Mouse (Mus musculus) forebrain, embryonic 13.5 days (tissue): Measurements from ENCODE around the gene Plek. TPM values are rescaled to one million over a fixed set of nuclear protein-coding genes. Genes with fewer than 3 reads are reported as not detected.

ENCODE experiments used
- ATAC-seq: fragments of 200-750 bp; cut with Nextera tagmentation; 2 replicates; pipeline ENCODE4 v1.8.0; 2017
- H3K27ac ChIP-seq: fragments of 300-500 bp; sonication (generic); 2 replicates; pipeline ENCODE4 v1.5.1; 2015; ENCODE audit warnings: inconsistent platforms, mild to moderate bottlenecking, moderate library complexity
- H3K27me3 ChIP-seq: fragments of 300-500 bp; sonication (generic); 2 replicates; pipeline ENCODE4 v1.6.1; 2015; ENCODE audit warnings: mild to moderate bottlenecking, inconsistent platforms
- H3K36me3 ChIP-seq: fragments of 300-500 bp; sonication (generic); 2 replicates; pipeline ENCODE4 v1.6.1; 2015; ENCODE audit warnings: mild to moderate bottlenecking, inconsistent platforms; ENCODE audit not compliant: poor library complexity, severe bottlenecking
- H3K4me1 ChIP-seq: fragments of 300-500 bp; sonication (generic); 2 replicates; pipeline ENCODE4 v1.6.1; 2015; ENCODE audit warnings: inconsistent platforms
- H3K4me2 ChIP-seq: fragments of 300-500 bp; sonication (generic); 2 replicates; pipeline ENCODE4 v1.6.1; 2015; ENCODE audit warnings: inconsistent platforms, mild to moderate bottlenecking, moderate library complexity
- H3K4me3 ChIP-seq: fragments of 300-500 bp; sonication (generic); 2 replicates; pipeline ENCODE4 v1.5.1; 2015; ENCODE audit warnings: mild to moderate bottlenecking, inconsistent platforms
- H3K9ac ChIP-seq: fragments of 300-500 bp; sonication (generic); 2 replicates; pipeline ENCODE4 v1.6.1; 2015; ENCODE audit warnings: mild to moderate bottlenecking, inconsistent platforms
- H3K9me3 ChIP-seq: fragments of 300-500 bp; sonication (generic); replicated peaks from 2 replicates; pipeline ENCODE4 v1.6.1; 2016; ENCODE audit warnings: inconsistent platforms
- WGBS: fragments of 180-500 bp; shearing (Covaris S2); methylation state at CpG from one replicate; pipeline ENCODE4 v1.1.7; 2015; 5-methylcytosine and 5-hydroxymethylcytosine counted together
- polyA plus RNA-seq: library from polyadenylated mRNA; unstranded; fragments of >200 nt; fragmentation: Nextera tagmentation; extraction: Ambion mirVana; gene quantifications from 2 replicates; pipeline ENCODE4 v1.2.1, GENCODE M21; 2015

The Plek gene
- polyA plus RNA-seq, 1 experiment from 2014 or later = 2.0 TPM

- Histone ChIP-seq H3K9me3 (no peaks in the 10 kb centered on the region), H3K27me3 (no peaks in the 10 kb centered on the region), H3K9ac (no peak overlapping the region), H3K4me3 (no peak overlapping the region), H3K4me1 (no peaks in the 10 kb centered on the region), H3K4me2 (no peak overlapping the region), H3K27ac (no peak overlapping the region), H3K36me3 (no peaks in the 10 kb centered on the region)
- ATAC-seq = no peak
Observed at GRCm38 (mm10) chr11:16997465-16997864, 54.7 kb downstream of the Plek start.

- no peaks in the 10 kb centered on the region for H3K36me3 ChIP-seq
- H3K27me3 ChIP-seq = no peaks in the 10 kb centered on the region
- no peak overlapping the region for H3K4me2 ChIP-seq
- H3K9ac ChIP-seq = no peak overlapping the region
- H3K27ac ChIP-seq = no peak overlapping the region
- no peak for ATAC-seq
- H3K4me1 ChIP-seq = no peaks in the 10 kb centered on the region
- H3K4me3 ChIP-seq = no peak overlapping the region
- no peaks in the 10 kb centered on the region for H3K9me3 ChIP-seq
Observed at GRCm38 (mm10) chr11:16996818-16997217, 55.4 kb downstream of the Plek start.

- no peak for ATAC-seq
Observed at GRCm38 (mm10) chr11:16992880-16993279, 59.3 kb downstream of the Plek start.

GRCm38 (mm10) chr11:16989885-16990284, 62.3 kb downstream of the Plek start:
- Histone ChIP-seq H3K4me2 (no peak overlapping the region), H3K36me3 (no peaks in the 10 kb centered on the region), H3K9ac (no peak overlapping the region), H3K27me3 (no peaks in the 10 kb centered on the region), H3K9me3 (no peaks in the 10 kb centered on the region), H3K4me3 (no peak overlapping the region), H3K4me1 (no peaks in the 10 kb centered on the region), H3K27ac (no peak overlapping the region)
- ATAC-seq = no peak
- 89% methylated on average over 5 of the region's 5 CpGs for WGBS

More at GRCm38 (mm10) chr11:16992880-16993279, 59.3 kb downstream of the Plek start:
- Histone ChIP-seq H3K4me3 (no peak overlapping the region), H3K4me1 (no peaks in the 10 kb centered on the region), H3K4me2 (no peak overlapping the region), H3K9me3 (no peaks in the 10 kb centered on the region), H3K27me3 (no peaks in the 10 kb centered on the region), H3K27ac (no peak overlapping the region), H3K36me3 (no peaks in the 10 kb centered on the region), H3K9ac (no peak overlapping the region)
- 81% methylated on average over 6 of the region's 6 CpGs for WGBS

- 85% methylated on average over 6 of the region's 6 CpGs for WGBS
- H3K36me3 ChIP-seq = no peaks in the 10 kb centered on the region
- no peak overlapping the region for H3K4me3 ChIP-seq
- no peak overlapping the region for H3K4me2 ChIP-seq
- no peak overlapping the region for H3K27ac ChIP-seq
- no peaks in the 10 kb centered on the region for H3K4me1 ChIP-seq
- H3K27me3 ChIP-seq = no peaks in the 10 kb centered on the region
- no peaks in the 10 kb centered on the region for H3K9me3 ChIP-seq
- ATAC-seq = no peak
- no peak overlapping the region for H3K9ac ChIP-seq
Observed at GRCm38 (mm10) chr11:16987745-16988328, 64.3 kb downstream of the Plek start.

GRCm38 (mm10) chr11:16986550-16987187, 65.5 kb downstream of the Plek start:
- no peaks in the 10 kb centered on the region for H3K9me3 ChIP-seq
- H3K36me3 ChIP-seq = no peaks in the 10 kb centered on the region
- no peaks in the 10 kb centered on the region for H3K4me1 ChIP-seq
- no peak overlapping the region for H3K4me3 ChIP-seq
- H3K27me3 ChIP-seq = no peaks in the 10 kb centered on the region
- H3K4me2 ChIP-seq = no peak overlapping the region
- WGBS = 89% methylated on average over 7 of the region's 7 CpGs
- no peak for ATAC-seq
- H3K9ac ChIP-seq = no peak overlapping the region
- no peak overlapping the region for H3K27ac ChIP-seq

- 88% methylated on average over 5 of the region's 5 CpGs for WGBS
- H3K4me3 ChIP-seq = no peak overlapping the region
- H3K27me3 ChIP-seq = no peaks in the 10 kb centered on the region
- H3K27ac ChIP-seq = no peak overlapping the region
- no peak overlapping the region for H3K4me2 ChIP-seq
- H3K9me3 ChIP-seq = no peaks in the 10 kb centered on the region
- no peak overlapping the region for H3K9ac ChIP-seq
- no peak for ATAC-seq
- no peaks in the 10 kb centered on the region for H3K36me3 ChIP-seq
- H3K4me1 ChIP-seq = no peaks in the 10 kb centered on the region
Observed at GRCm38 (mm10) chr11:16978161-16978707, 73.9 kb downstream of the Plek start.

GRCm38 (mm10) chr11:16977611-16978010, 74.6 kb downstream of the Plek start:
- no peak for ATAC-seq
- WGBS = 66% methylated on average over 2 of the region's 2 CpGs
- H3K27me3 ChIP-seq = no peaks in the 10 kb centered on the region
- H3K9me3 ChIP-seq = no peaks in the 10 kb centered on the region
- H3K4me2 ChIP-seq = no peak overlapping the region
- H3K36me3 ChIP-seq = no peaks in the 10 kb centered on the region
- H3K27ac ChIP-seq = no peak overlapping the region
- no peak overlapping the region for H3K4me3 ChIP-seq
- no peak overlapping the region for H3K9ac ChIP-seq
- H3K4me1 ChIP-seq = no peaks in the 10 kb centered on the region

- H3K4me2 ChIP-seq = no peak overlapping the region
- H3K27me3 ChIP-seq = no peaks in the 10 kb centered on the region
- H3K4me3 ChIP-seq = no peak overlapping the region
- no peak for ATAC-seq
- WGBS = 90% methylated on average over 4 of the region's 4 CpGs
- no peak overlapping the region for H3K27ac ChIP-seq
- H3K36me3 ChIP-seq = no peaks in the 10 kb centered on the region
- no peaks in the 10 kb centered on the region for H3K9me3 ChIP-seq
- no peaks in the 10 kb centered on the region for H3K4me1 ChIP-seq
- H3K9ac ChIP-seq = no peak overlapping the region
Observed at GRCm38 (mm10) chr11:16976937-16977336, 75.2 kb downstream of the Plek start.

GRCm38 (mm10) chr11:16973086-16973485, 79.1 kb downstream of the Plek start:
- no peak for ATAC-seq
- Histone ChIP-seq H3K27ac (no peak overlapping the region), H3K27me3 (no peaks in the 10 kb centered on the region), H3K4me1 (no peaks in the 10 kb centered on the region), H3K9ac (no peak overlapping the region), H3K4me2 (no peak overlapping the region), H3K9me3 (no peaks in the 10 kb centered on the region), H3K4me3 (no peak overlapping the region), H3K36me3 (no peaks in the 10 kb centered on the region)
- 75% methylated on average over 1 of the region's 1 CpGs for WGBS

- Histone ChIP-seq H3K27me3 (no peaks in the 10 kb centered on the region), H3K9ac (no peak overlapping the region), H3K9me3 (no peaks in the 10 kb centered on the region), H3K4me3 (no peak overlapping the region), H3K4me2 (no peak overlapping the region), H3K27ac (no peak overlapping the region), H3K4me1 (no peaks in the 10 kb centered on the region), H3K36me3 (no peaks in the 10 kb centered on the region)
- WGBS = 92% methylated on average over 3 of the region's 3 CpGs
- ATAC-seq = no peak
Observed at GRCm38 (mm10) chr11:16972027-16972426, 80.2 kb downstream of the Plek start.

GRCm38 (mm10) chr11:16969650-16970049, 82.5 kb downstream of the Plek start:
- no peak overlapping the region for H3K4me2 ChIP-seq
- no peak for ATAC-seq

GRCm38 (mm10) chr11:16967806-16968205, 84.4 kb downstream of the Plek start:
- Histone ChIP-seq H3K36me3 (no peaks in the 10 kb centered on the region), H3K4me3 (no peak overlapping the region), H3K9ac (no peak overlapping the region), H3K4me2 (no peak overlapping the region), H3K27me3 (no peaks in the 10 kb centered on the region), H3K9me3 (no peaks in the 10 kb centered on the region), H3K27ac (no peak overlapping the region), H3K4me1 (no peaks in the 10 kb centered on the region)
- ATAC-seq = peak; percentile 38; the same call in 1 of the 2 replicates
- WGBS = 45% methylated on average over 2 of the region's 2 CpGs

More at GRCm38 (mm10) chr11:16969650-16970049, 82.5 kb downstream of the Plek start:
- Histone ChIP-seq H3K27me3 (no peaks in the 10 kb centered on the region), H3K4me1 (no peaks in the 10 kb centered on the region), H3K9me3 (no peaks in the 10 kb centered on the region), H3K9ac (no peak overlapping the region), H3K4me3 (no peak overlapping the region), H3K36me3 (no peaks in the 10 kb centered on the region), H3K27ac (no peak overlapping the region)
- 73% methylated on average over 2 of the region's 2 CpGs for WGBS
